Mouse (Mus musculus): ENCODE results near the gene Gm48552.

- TF ChIP-seq GATA1 (IDR thresholded peaks at IDR 0.05; ENCODE audit: low read length) (no peak), TAL1 (IDR thresholded peaks at IDR 0.05; ENCODE audit: low read length) (no peak)
Measured at GRCm38 (mm10) chr10:81417227-81418215, 28.7 kb downstream of the Gm48552 start.

Data from erythroblast, embryonic 14.5 days (primary cell).